In genomic region chr7:94314983-94315642, GRCm38 (mm10) we compare ENCODE assay signal across 21 mouse cellular contexts.
"Had no signal": no experiment of that assay in that cellular context is flagged by ENCODE, and none has a peak within 500 bp of the region (broad histone marks: within the 10 kb centered on the region; RNA-seq: fewer than 3 reads in every experiment).

No protein-coding gene starts in this region.

- ATAC-seq: liver, embryonic 12.5 days; midbrain, embryonic 13.5 days; midbrain, embryonic 16.5 days had no signal

- H3K9ac ChIP-seq: limb, embryonic 13.5 days; liver, embryonic 12.5 days; liver, embryonic 15.5 days; lung, embryonic 15.5 days; midbrain, embryonic 13.5 days had no signal

- DNase-seq: kidney, adult 2 months; kidney, postnatal 25 days; layer of hippocampus, adult 9-11 months; liver; lung, adult 18-20 months; lung, postnatal 10 days; lung, postnatal 36 days; thymus, adult 18-20 months; thymus, postnatal 36 days had no signal

- H3K4me2 ChIP-seq: limb, embryonic 13.5 days; liver, embryonic 12.5 days; liver, embryonic 15.5 days; lung, embryonic 15.5 days; midbrain, embryonic 13.5 days had no signal

- H3K27me3 ChIP-seq: limb, embryonic 13.5 days; liver, embryonic 12.5 days; liver, embryonic 15.5 days; lung, embryonic 15.5 days; megakaryocyte, embryonic 14.5 days; midbrain, embryonic 13.5 days had no signal

- H3K9me3 ChIP-seq: limb, embryonic 10.5 days; limb, embryonic 13.5 days; liver, embryonic 12.5 days; lung, embryonic 15.5 days; midbrain, embryonic 10.5 days; midbrain, embryonic 13.5 days had no signal

- H3K4me1 ChIP-seq: limb, embryonic 10.5 days; limb, embryonic 13.5 days; liver, embryonic 12.5 days; liver, embryonic 15.5 days; lung, embryonic 15.5 days; megakaryocyte, embryonic 14.5 days; midbrain, embryonic 10.5 days; midbrain, embryonic 13.5 days had no signal

- H3K27ac ChIP-seq: kidney, postnatal 0 days; layer of hippocampus, adult 2 months; limb, embryonic 10.5 days; limb, embryonic 13.5 days; liver, embryonic 12.5 days; liver, embryonic 15.5 days; lung, embryonic 15.5 days; midbrain, embryonic 10.5 days; midbrain, embryonic 13.5 days had no signal

- H3K36me3 ChIP-seq: limb, embryonic 10.5 days; limb, embryonic 13.5 days; liver, embryonic 12.5 days; liver, embryonic 15.5 days; lung, embryonic 15.5 days; midbrain, embryonic 10.5 days; midbrain, embryonic 13.5 days had no signal

- H3K4me3 ChIP-seq: layer of hippocampus, adult 2 months; limb, embryonic 10.5 days; limb, embryonic 13.5 days; liver, embryonic 12.5 days; liver, embryonic 15.5 days; lung, embryonic 15.5 days; megakaryocyte, embryonic 14.5 days; midbrain, embryonic 10.5 days; midbrain, embryonic 13.5 days; myocyte had no signal
